Mouse (Mus musculus) heart, embryonic 10.5 days (tissue): Measurements from ENCODE around the gene Rhcg. TPM values are rescaled to one million over a fixed set of nuclear protein-coding genes. Genes with fewer than 3 reads are reported as not detected.
A peak's percentile ranks its signal among the peaks of the same experiment; 100 is the strongest.

Source experiments
- DNase-seq: peaks from one replicate; pipeline ENCODE4 v3.0.0-alpha.2; 2017; ENCODE audit warnings: low spot score
- H3K27ac ChIP-seq: fragments of 300-500 bp; sonication (generic); 2 replicates; pipeline ENCODE4 v1.5.1; 2016; ENCODE audit warnings: mild to moderate bottlenecking
- H3K27me3 ChIP-seq: fragments of 300-500 bp; sonication (generic); 2 replicates; pipeline ENCODE4 v1.6.1; 2016; ENCODE audit warnings: mild to moderate bottlenecking; ENCODE audit not compliant: poor library complexity, insufficient read depth, severe bottlenecking
- H3K36me3 ChIP-seq: fragments of 300-500 bp; sonication (generic); 2 replicates; pipeline ENCODE4 v1.6.1; 2016; ENCODE audit warnings: mild to moderate bottlenecking, moderate library complexity
- H3K4me1 ChIP-seq: fragments of 300-500 bp; sonication (generic); 2 replicates; pipeline ENCODE4 v1.6.1; 2016; ENCODE audit warnings: mild to moderate bottlenecking
- H3K4me3 ChIP-seq: fragments of 300-500 bp; sonication (generic); 2 replicates; pipeline ENCODE4 v1.5.1; 2016; ENCODE audit warnings: mild to moderate bottlenecking, moderate library complexity
- H3K9me3 ChIP-seq: fragments of 300-500 bp; sonication (generic); 2 replicates; pipeline ENCODE4 v1.6.1; 2016; ENCODE audit warnings: mild to moderate bottlenecking, moderate library complexity
- WGBS: fragments of 180-500 bp; shearing (Covaris S2); methylation state at CpG from one replicate; pipeline ENCODE4 v1.1.7; 2016; 5-methylcytosine and 5-hydroxymethylcytosine counted together
- polyA plus RNA-seq: library from polyadenylated mRNA; unstranded; fragments of >200 nt; fragmentation: Nextera tagmentation; extraction: Ambion mirVana; gene quantifications from 2 replicates; pipeline ENCODE4 v1.2.1, GENCODE M21; 2016

The Rhcg gene
- polyA plus RNA-seq, 1 experiment from 2014 or later: not detected

DNA sequence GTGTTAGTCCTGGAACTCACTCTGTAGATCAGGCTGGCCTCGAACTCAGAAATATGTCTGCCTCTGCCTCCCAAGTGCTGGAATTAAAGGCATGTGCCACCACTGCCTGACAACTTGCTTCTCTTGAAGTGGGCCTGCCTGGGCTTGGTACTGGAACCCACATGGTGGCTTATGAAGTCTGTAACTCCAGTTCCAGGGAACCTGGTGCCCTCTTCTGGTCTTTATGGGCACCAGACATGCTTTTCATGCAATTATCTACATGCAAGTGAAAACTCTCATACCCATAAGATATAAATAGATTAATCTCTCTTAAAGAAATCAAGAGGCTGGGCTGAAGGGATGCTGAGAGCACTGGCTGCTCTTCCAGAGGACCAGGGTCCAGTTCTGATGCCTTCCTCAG lies 58.8 kb downstream of the Rhcg start:
- H3K9me3 ChIP-seq: no peaks in the 10 kb centered on the region
- H3K27me3 ChIP-seq: peaks cover 94% of the 10 kb centered on the region
- no peaks in the 10 kb centered on the region for H3K36me3 ChIP-seq
- 0 out of 2 replicates have a peak, but pooled peaks cover 3% of the 10 kb centered on the region for H3K4me1 ChIP-seq
- H3K27ac ChIP-seq: no peak overlapping the region
- WGBS: 79% methylated on average over 1 of the region's 1 CpGs
- no peak overlapping the region for H3K4me3 ChIP-seq
- DNase-seq: no peak

DNA sequence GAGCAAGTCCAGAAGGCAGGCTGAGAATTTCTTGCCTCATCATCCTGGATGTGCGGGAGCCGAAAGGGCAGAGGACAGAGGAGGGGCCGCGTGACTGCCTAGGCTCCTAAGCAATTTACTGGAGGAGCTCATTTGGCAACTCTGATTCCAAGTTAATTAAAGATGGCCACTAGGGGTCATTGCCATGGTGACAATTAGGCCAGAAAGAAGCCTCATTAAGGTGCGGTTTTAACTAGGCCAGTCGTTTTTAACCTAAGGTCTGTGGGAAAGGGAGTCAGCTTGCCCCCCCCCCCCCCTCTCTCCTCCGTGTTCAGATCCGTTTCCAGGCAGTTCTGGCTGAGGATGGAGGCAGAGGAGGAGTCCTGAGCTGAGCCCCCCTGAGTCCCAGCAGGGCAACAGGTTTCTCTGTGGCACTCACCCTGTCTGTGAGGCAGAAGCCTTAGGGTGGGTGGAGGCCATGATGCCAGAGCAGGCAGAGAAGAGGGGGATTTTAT lies 59.7 kb downstream of the Rhcg start:
- H3K4me1 ChIP-seq: 0 out of 2 replicates have a peak, but pooled peaks cover 3% of the 10 kb centered on the region
- 4% methylated on average over 8 of the region's 8 CpGs for WGBS
- no peak for DNase-seq

DNA sequence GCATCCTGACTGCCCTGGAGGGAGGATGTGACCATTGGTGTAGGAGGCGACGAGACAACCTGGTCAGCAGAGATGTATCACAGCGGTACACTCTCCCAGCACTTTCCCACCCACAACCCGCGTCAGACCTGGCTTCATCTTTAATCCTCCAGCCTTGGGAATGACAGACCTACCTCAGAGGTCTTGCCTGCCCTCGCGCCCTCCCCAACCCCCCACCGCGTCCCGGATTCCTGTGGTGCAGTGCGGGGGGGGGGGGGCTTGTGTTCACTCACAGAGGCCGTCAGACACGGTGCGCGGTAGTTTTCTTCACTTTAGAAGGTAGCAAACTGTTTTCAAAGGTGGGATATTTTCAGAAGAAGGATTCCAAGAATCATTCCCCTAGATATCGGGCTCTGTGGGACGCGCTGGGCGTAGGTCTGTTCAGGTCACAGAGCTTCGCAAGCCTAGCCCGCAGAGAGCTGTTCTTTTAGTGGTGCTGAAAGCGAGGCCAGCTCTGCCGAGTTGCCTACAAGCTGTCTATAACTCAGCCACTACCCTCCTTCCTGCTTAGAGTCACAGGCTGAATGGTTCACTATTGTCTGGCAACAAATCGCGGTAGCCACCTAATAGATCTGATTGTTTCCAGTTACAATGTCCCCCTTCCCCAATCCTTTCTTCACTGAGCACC lies 62.0 kb downstream of the Rhcg start:
- Histone ChIP-seq H3K9me3 (no peaks in the 10 kb centered on the region), H3K36me3 (no peaks in the 10 kb centered on the region), H3K4me3 (no peak overlapping the region), H3K27ac (no peak overlapping the region), H3K27me3 (peaks cover 100% of the 10 kb centered on the region), H3K4me1 (0 out of 2 replicates have a peak, but pooled peaks cover 3% of the 10 kb centered on the region)
- 1% methylated on average over 25 of the region's 25 CpGs for WGBS
- peak; percentile 85 for DNase-seq

More for the DNA sequence above, 59.7 kb downstream of the Rhcg start:
- no peaks in the 10 kb centered on the region for H3K36me3 ChIP-seq
- no peaks in the 10 kb centered on the region for H3K9me3 ChIP-seq
- peaks cover 99% of the 10 kb centered on the region for H3K27me3 ChIP-seq
- no peak overlapping the region for H3K4me3 ChIP-seq
- H3K27ac ChIP-seq: no peak overlapping the region

DNA sequence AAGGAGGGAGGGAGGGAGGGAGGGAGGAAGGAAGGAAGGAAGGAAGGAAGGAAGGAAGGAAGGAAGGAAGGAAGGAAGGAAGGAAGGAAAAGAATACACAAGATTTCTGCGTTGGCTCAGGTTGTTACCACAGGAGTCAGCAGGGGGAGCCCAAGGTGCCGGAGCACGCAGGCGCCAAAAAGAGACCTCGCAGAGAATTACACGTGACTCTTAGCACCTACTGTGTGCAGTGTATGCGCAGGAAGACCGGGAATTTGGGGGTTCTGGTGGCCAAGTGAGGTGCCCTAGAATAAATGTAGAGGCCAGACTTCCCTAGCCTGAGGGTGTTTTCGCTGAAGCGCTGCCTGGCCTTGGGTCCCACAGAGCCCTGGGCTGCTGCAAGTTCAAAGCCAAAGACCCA lies 64.8 kb downstream of the Rhcg start:
- no peak for DNase-seq
- Histone ChIP-seq H3K27ac (no peak overlapping the region), H3K36me3 (no peaks in the 10 kb centered on the region), H3K4me3 (no peak overlapping the region), H3K9me3 (no peaks in the 10 kb centered on the region), H3K27me3 (peaks cover 100% of the 10 kb centered on the region), H3K4me1 (0 out of 2 replicates have a peak, but pooled peaks cover 3% of the 10 kb centered on the region)
- 5% methylated on average over 10 of the region's 10 CpGs for WGBS

DNA sequence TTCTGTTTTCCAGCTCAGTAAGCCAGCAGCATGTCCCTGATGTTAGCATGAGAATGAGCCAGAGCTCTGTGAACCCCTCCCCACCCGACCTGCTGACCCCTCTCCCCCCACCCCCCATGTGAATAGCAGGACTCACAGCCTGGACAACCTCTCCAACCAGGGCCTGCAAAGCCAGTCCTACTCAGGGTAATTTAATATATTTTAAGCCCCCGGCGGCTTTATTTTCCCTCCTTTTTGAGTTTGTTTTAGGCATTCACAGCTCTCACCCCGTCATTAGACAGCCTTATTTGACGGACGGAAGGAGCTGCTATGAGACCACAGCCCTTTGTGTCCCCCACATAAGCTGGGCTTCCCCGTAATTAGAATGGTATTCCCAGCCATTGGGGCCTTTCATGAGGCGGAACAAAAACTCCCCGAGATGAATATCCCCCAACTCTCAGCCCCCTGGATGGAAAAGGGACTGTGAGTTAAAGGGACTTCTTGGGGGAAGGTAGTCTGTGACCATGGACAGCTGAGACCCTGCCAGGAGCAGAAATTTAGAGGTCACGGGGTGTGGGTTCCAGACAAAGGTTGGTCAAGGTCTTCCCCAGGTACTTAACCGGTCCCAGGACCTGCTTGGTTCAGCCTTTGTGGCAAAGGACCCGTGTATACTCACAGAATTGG lies 68.4 kb downstream of the Rhcg start:
- Histone ChIP-seq H3K4me1 (no peaks in the 10 kb centered on the region), H3K4me3 (no peak overlapping the region), H3K27ac (no peak overlapping the region), H3K27me3 (peaks cover 99% of the 10 kb centered on the region), H3K36me3 (no peaks in the 10 kb centered on the region), H3K9me3 (no peaks in the 10 kb centered on the region)
- 34% methylated on average over 12 of the region's 12 CpGs for WGBS
- no peak for DNase-seq

DNA sequence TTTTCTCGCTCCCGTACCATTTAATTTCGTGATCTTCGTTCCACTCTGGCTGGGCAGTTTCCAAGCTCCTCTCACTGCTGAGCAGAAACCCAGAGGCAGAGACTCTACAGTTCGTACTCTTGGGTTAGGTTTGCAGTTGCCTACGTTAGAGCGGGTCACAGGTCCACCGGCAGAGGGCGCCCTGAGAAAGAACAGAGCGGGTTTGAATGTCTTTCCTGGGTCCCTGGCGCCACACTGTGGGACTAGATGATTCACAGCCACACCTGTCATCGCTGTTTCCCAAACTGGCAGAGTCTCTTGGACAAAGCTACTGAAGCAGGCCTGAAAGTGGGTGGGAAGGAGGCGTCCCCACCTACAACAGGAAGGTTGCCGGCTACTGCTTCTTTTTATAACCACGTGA lies 70.4 kb downstream of the Rhcg start:
- Histone ChIP-seq H3K4me3 (no peak overlapping the region), H3K27me3 (peaks cover 99% of the 10 kb centered on the region), H3K27ac (no peak overlapping the region), H3K4me1 (peaks cover 9% of the 10 kb centered on the region), H3K36me3 (no peaks in the 10 kb centered on the region), H3K9me3 (no peaks in the 10 kb centered on the region)
- 2% methylated on average over 15 of the region's 15 CpGs for WGBS
- DNase-seq: peak; percentile 86

DNA sequence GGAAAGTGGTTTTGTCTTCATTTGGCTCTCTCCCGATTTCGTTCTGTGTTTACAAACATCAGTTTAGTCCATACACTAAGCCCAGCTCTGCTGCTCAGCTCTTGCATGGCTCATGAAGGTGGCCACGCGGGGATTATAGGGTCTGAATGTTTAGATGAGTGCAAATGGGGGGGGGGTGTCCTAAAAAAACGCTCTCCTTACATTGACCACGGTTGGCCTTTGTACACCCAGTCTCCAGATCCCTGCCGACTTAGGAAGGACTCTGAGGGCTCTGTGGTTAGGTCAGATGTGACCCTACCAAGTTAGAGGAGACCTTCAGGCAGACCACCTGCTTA lies 72.4 kb downstream of the Rhcg start:
- 4% methylated on average over 7 of the region's 7 CpGs for WGBS
- no peak overlapping the region for H3K27ac ChIP-seq
- H3K9me3 ChIP-seq: no peaks in the 10 kb centered on the region
- no peak for DNase-seq
- no peaks in the 10 kb centered on the region for H3K36me3 ChIP-seq
- H3K27me3 ChIP-seq: peaks cover 99% of the 10 kb centered on the region
- no peak overlapping the region for H3K4me3 ChIP-seq
- peaks cover 9% of the 10 kb centered on the region for H3K4me1 ChIP-seq

DNA sequence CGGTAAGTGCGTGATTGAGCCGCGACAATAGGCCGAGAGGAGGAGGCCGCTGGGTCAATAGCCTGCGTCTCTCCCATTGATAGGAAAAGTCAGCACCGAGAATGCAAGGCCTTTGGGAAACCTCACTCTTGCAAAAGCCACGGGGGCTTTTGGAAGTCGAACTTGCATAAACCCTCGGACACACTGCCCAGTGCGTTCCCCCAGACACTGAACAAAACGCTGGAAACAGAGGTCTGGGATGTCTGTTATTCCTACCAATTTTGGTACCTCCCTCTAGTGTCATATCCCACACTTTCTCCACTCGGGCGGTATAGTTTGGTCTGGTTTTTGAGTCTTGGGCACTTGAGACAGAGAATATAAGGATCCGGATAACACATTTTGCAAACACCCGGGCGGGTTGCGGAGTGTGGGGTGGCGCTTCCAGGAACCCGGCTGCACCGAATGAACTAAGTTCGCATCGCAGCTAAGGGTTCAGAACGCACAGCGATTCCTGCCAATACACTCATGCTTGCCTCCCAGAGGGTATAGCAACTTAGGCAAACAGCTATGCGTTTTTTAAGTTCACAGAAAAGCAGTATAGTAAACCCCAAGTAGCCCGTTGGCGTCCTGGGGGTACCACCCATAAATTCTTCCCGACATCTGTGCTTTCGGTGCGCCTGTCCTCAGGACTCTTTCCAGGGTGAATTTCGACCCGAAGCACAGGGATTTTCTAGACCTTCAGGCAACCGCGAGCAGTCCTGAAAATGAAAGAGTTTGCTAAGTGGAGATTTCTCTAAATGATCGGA lies 73.0 kb downstream of the Rhcg start:
- Histone ChIP-seq H3K4me3 (no peak overlapping the region), H3K27me3 (peaks cover 99% of the 10 kb centered on the region), H3K27ac (no peak overlapping the region), H3K4me1 (peaks cover 9% of the 10 kb centered on the region), H3K36me3 (no peaks in the 10 kb centered on the region), H3K9me3 (no peaks in the 10 kb centered on the region)
- WGBS: 2% methylated on average over 37 of the region's 37 CpGs
- DNase-seq: no peak

Other genes with a start within 250 kb of the Rhcg start
- 0.10 and 0.31 TPM in 2 replicates for gene Rlbp1, start 230.6 kb downstream of the Rhcg start, polyA plus RNA-seq
- 15.8 and 16.1 TPM in 2 replicates for gene Fanci, start 225.7 kb downstream of the Rhcg start, polyA plus RNA-seq
- 33.2 and 43.3 TPM in 2 replicates for gene Polg, start 151.3 kb downstream of the Rhcg start, polyA plus RNA-seq
- gene Ticrr, start 42.5 kb upstream of the Rhcg start, polyA plus RNA-seq: 9.2 and 15.5 TPM in 2 replicates
- 3.8 and 5.2 TPM in 2 replicates for gene Kif7, start 98.1 kb upstream of the Rhcg start, polyA plus RNA-seq
- gene Plin1, start 115.2 kb upstream of the Rhcg start, polyA plus RNA-seq: not detected in 2 replicates
- 5.7 and 8.8 TPM in 2 replicates for gene Pex11a, start 125.5 kb upstream of the Rhcg start, polyA plus RNA-seq
- 4.7 and 10.0 TPM in 2 replicates for gene Wdr93, start 125.5 kb upstream of the Rhcg start, polyA plus RNA-seq
- gene Mesp1, start 176.1 kb upstream of the Rhcg start, polyA plus RNA-seq: 0.16 and 0.30 TPM in 2 replicates
- gene Mesp2, start 193.1 kb upstream of the Rhcg start, polyA plus RNA-seq: 0.21 and 0.48 TPM in 2 replicates
- gene Anpep, start 243.4 kb upstream of the Rhcg start, polyA plus RNA-seq: 6.8 and 8.3 TPM in 2 replicates